Mouse (Mus musculus) heart, embryonic 11.5 days (tissue): ENCODE data around the gene Pnma5. TPM values are rescaled to one million over a fixed set of nuclear protein-coding genes. Genes with fewer than 3 reads are reported as not detected.

Source experiments
- ATAC-seq: fragments of 200-750 bp; cut with Nextera tagmentation; replicated peaks from 2 replicates; pipeline ENCODE4 v1.8.0; 2017; ENCODE audit warnings: moderate library complexity; ENCODE audit not compliant: insufficient number of reproducible peaks, low FRiP score, low TSS enrichment
- H3K27ac ChIP-seq: fragments of 300-500 bp; sonication (generic); 2 replicates; pipeline ENCODE4 v1.5.1; 2014; ENCODE audit warnings: mild to moderate bottlenecking, low read depth, low read length
- H3K27me3 ChIP-seq: fragments of 300-500 bp; sonication (generic); 2 replicates; pipeline ENCODE4 v1.6.1; 2014; ENCODE audit warnings: mild to moderate bottlenecking, low read length, mixed read lengths; ENCODE audit not compliant: control insufficient read depth, insufficient read depth
- H3K36me3 ChIP-seq: fragments of 300-500 bp; sonication (generic); 2 replicates; pipeline ENCODE4 v1.6.1; 2014; ENCODE audit warnings: mild to moderate bottlenecking, low read length, moderate library complexity, mixed read lengths; ENCODE audit not compliant: control insufficient read depth, insufficient read depth
- H3K4me1 ChIP-seq: fragments of 300-500 bp; sonication (generic); 2 replicates; pipeline ENCODE4 v1.6.1; 2014; ENCODE audit warnings: low read length; ENCODE audit not compliant: control insufficient read depth, insufficient read depth
- H3K4me2 ChIP-seq: fragments of 300-500 bp; sonication (generic); 2 replicates; pipeline ENCODE4 v1.6.1; 2014; ENCODE audit warnings: mild to moderate bottlenecking, moderate library complexity
- H3K4me3 ChIP-seq: fragments of 300-500 bp; sonication (generic); 2 replicates; pipeline ENCODE4 v1.5.1; 2014; ENCODE audit warnings: low read depth, low read length
- H3K9ac ChIP-seq: fragments of 300-500 bp; sonication (generic); 2 replicates; pipeline ENCODE4 v1.6.1; 2014; ENCODE audit warnings: mild to moderate bottlenecking, low read depth, low read length, moderate library complexity
- H3K9me3 ChIP-seq: fragments of 300-500 bp; sonication (generic); replicated peaks from 2 replicates; pipeline ENCODE4 v1.6.1; 2016; ENCODE audit warnings: low read length; ENCODE audit not compliant: control insufficient read depth
- WGBS: fragments of 180-500 bp; shearing (Covaris S2); extraction: QIAGEN DNeasy Blood & Tissue Kit; methylation state at CpG from one replicate; pipeline ENCODE4 v1.1.7; 2014; ENCODE audit not compliant: insufficient replicate concordance; 5-methylcytosine and 5-hydroxymethylcytosine counted together
- polyA plus RNA-seq: library from polyadenylated mRNA; unstranded; fragments of >200 nt; fragmentation: Nextera tagmentation; extraction: Ambion mirVana; gene quantifications from 2 replicates; pipeline ENCODE4 v1.2.1, GENCODE M21; 2014

Pnma5 gene
- polyA plus RNA-seq, 1 experiment from 2014 or later, result not detected

GRCm38 (mm10) chrX:73053860-73054563 is 17.1 kb upstream of the Pnma5 start:
- Histone ChIP-seq H3K4me2 (peak overlapping the region; percentile 14; the same call in 1 of the 2 replicates), H3K27ac (no peak overlapping the region), H3K9ac (no peak overlapping the region), H3K4me1 (no peaks in the 10 kb centered on the region), H3K4me3 (no peak overlapping the region), H3K9me3 (no peaks in the 10 kb centered on the region), H3K36me3 (no peaks in the 10 kb centered on the region), H3K27me3 (no peaks in the 10 kb centered on the region)
- peak; percentile 55; the same call in 1 of the 2 replicates for ATAC-seq
- WGBS, result 23% methylated on average over 14 of the region's 14 CpGs

- no peak overlapping the region for H3K4me3 ChIP-seq
- no peaks in the 10 kb centered on the region for H3K36me3 ChIP-seq
- H3K27me3 ChIP-seq, result no peaks in the 10 kb centered on the region
- no peak for ATAC-seq
- no peak overlapping the region for H3K9ac ChIP-seq
- WGBS, result 72% methylated on average over 12 of the region's 12 CpGs
- H3K4me1 ChIP-seq, result no peaks in the 10 kb centered on the region
- no peaks in the 10 kb centered on the region for H3K9me3 ChIP-seq
- no peak overlapping the region for H3K4me2 ChIP-seq
- no peak overlapping the region for H3K27ac ChIP-seq
Observed at GRCm38 (mm10) chrX:73039666-73040065, 2.8 kb upstream of the Pnma5 start.

- Histone ChIP-seq H3K4me1 (no peaks in the 10 kb centered on the region), H3K36me3 (no peaks in the 10 kb centered on the region), H3K27me3 (no peaks in the 10 kb centered on the region), H3K9ac (no peak overlapping the region), H3K9me3 (no peaks in the 10 kb centered on the region), H3K4me2 (no peak overlapping the region), H3K4me3 (no peak overlapping the region), H3K27ac (no peak overlapping the region)
- WGBS, result 68% methylated on average over 8 of the region's 8 CpGs
- ATAC-seq, result no peak
Observed at GRCm38 (mm10) chrX:73038831-73039230, 1.9 kb upstream of the Pnma5 start.

- no peaks in the 10 kb centered on the region for H3K36me3 ChIP-seq
- H3K27ac ChIP-seq, result no peak overlapping the region
- 58% methylated on average over 4 of the region's 4 CpGs for WGBS
- ATAC-seq, result no peak
- no peak overlapping the region for H3K4me2 ChIP-seq
- no peaks in the 10 kb centered on the region for H3K9me3 ChIP-seq
- H3K27me3 ChIP-seq, result no peaks in the 10 kb centered on the region; the same call in 1 of the 2 replicates
- H3K4me1 ChIP-seq, result no peaks in the 10 kb centered on the region
- H3K4me3 ChIP-seq, result no peak overlapping the region
- H3K9ac ChIP-seq, result no peak overlapping the region
Observed at GRCm38 (mm10) chrX:73012846-73013245, 24.1 kb downstream of the Pnma5 start.

GRCm38 (mm10) chrX:73007597-73008479 is 29.1 kb downstream of the Pnma5 start:
- ATAC-seq, result peak; percentile 97
- H3K27ac ChIP-seq, result no peak overlapping the region
- no peaks in the 10 kb centered on the region for H3K4me1 ChIP-seq
- H3K27me3 ChIP-seq, result no peaks in the 10 kb centered on the region
- WGBS, result 18% methylated on average over 24 of the region's 27 CpGs
- peak overlapping the region; percentile 36 for H3K4me3 ChIP-seq
- H3K9ac ChIP-seq, result peak overlapping the region; percentile 48; the same call in 1 of the 2 replicates
- H3K4me2 ChIP-seq, result peak overlapping the region; percentile 52
- H3K36me3 ChIP-seq, result no peaks in the 10 kb centered on the region
- H3K9me3 ChIP-seq, result no peaks in the 10 kb centered on the region

- no peaks in the 10 kb centered on the region for H3K4me1 ChIP-seq
- WGBS, result 56% methylated on average over 4 of the region's 4 CpGs
Observed at GRCm38 (mm10) chrX:73005678-73006077, 31.2 kb downstream of the Pnma5 start.

GRCm38 (mm10) chrX:73003110-73003509 is 33.8 kb downstream of the Pnma5 start:
- Histone ChIP-seq H3K4me2 (no peak overlapping the region), H3K36me3 (no peaks in the 10 kb centered on the region), H3K4me1 (no peaks in the 10 kb centered on the region), H3K27ac (no peak overlapping the region), H3K27me3 (no peaks in the 10 kb centered on the region), H3K9me3 (no peaks in the 10 kb centered on the region), H3K4me3 (no peak overlapping the region), H3K9ac (no peak overlapping the region)
- WGBS, result 73% methylated on average over 5 of the region's 5 CpGs
- no peak for ATAC-seq

More at GRCm38 (mm10) chrX:73005678-73006077, 31.2 kb downstream of the Pnma5 start:
- no peak overlapping the region for H3K27ac ChIP-seq
- no peaks in the 10 kb centered on the region for H3K9me3 ChIP-seq
- ATAC-seq, result no peak
- no peak overlapping the region for H3K9ac ChIP-seq
- H3K4me3 ChIP-seq, result no peak overlapping the region
- H3K4me2 ChIP-seq, result no peak overlapping the region
- no peaks in the 10 kb centered on the region for H3K27me3 ChIP-seq
- no peaks in the 10 kb centered on the region for H3K36me3 ChIP-seq

GRCm38 (mm10) chrX:72995542-72995941 is 41.4 kb downstream of the Pnma5 start:
- no peaks in the 10 kb centered on the region for H3K9me3 ChIP-seq
- H3K9ac ChIP-seq, result no peak overlapping the region
- no peaks in the 10 kb centered on the region; the same call in 1 of the 2 replicates for H3K27me3 ChIP-seq
- WGBS, result 65% methylated on average over 3 of the region's 3 CpGs
- no peaks in the 10 kb centered on the region for H3K4me1 ChIP-seq
- H3K4me3 ChIP-seq, result no peak overlapping the region
- no peak for ATAC-seq
- no peak overlapping the region for H3K4me2 ChIP-seq
- H3K27ac ChIP-seq, result no peak overlapping the region
- H3K36me3 ChIP-seq, result no peaks in the 10 kb centered on the region
